ENCODE assay signal across 16 mouse cellular contexts in genomic region chr9:41563376-41563775, GRCm38 (mm10).
"Had no signal": no experiment of that assay in that cellular context is flagged by ENCODE, and none has a peak within 500 bp of the region (broad histone marks: within the 10 kb centered on the region; RNA-seq: fewer than 3 reads in every experiment).

No protein-coding gene starts in this region.

- DNase-seq: retina, postnatal 1 day; right cerebral cortex, adult 18-20 months; right cerebral cortex, postnatal 14 days; right cerebral cortex, postnatal 25 days; right cerebral cortex, postnatal 4 days; thymus, adult 18-20 months; thymus, adult 2 months; thymus, postnatal 14 days; thymus, postnatal 25 days; thymus, postnatal 36 days; thymus, postnatal 4 days had no signal

- H3K4me3 ChIP-seq: neural tube, embryonic 12.5 days; neural tube, embryonic 13.5 days; neural tube, embryonic 15.5 days; stomach, embryonic 15.5 days had no signal

- H3K27me3 ChIP-seq: neural tube, embryonic 12.5 days; neural tube, embryonic 13.5 days; neural tube, embryonic 15.5 days; stomach, embryonic 15.5 days had no signal

- H3K27ac ChIP-seq: neural tube, embryonic 12.5 days; neural tube, embryonic 13.5 days; neural tube, embryonic 15.5 days; stomach, embryonic 15.5 days; stomach, postnatal 0 days had no signal

- H3K4me1 ChIP-seq: neural tube, embryonic 12.5 days; neural tube, embryonic 15.5 days; stomach, embryonic 15.5 days had no signal

- H3K4me2 ChIP-seq: neural tube, embryonic 12.5 days; neural tube, embryonic 13.5 days; neural tube, embryonic 15.5 days; stomach, embryonic 15.5 days had no signal

- H3K9ac ChIP-seq: neural tube, embryonic 12.5 days; neural tube, embryonic 13.5 days; neural tube, embryonic 15.5 days; stomach, embryonic 15.5 days had no signal

- H3K9me3 ChIP-seq: neural tube, embryonic 12.5 days; neural tube, embryonic 13.5 days; neural tube, embryonic 15.5 days; stomach, embryonic 15.5 days had no signal

- H3K36me3 ChIP-seq: stomach, embryonic 15.5 days had no signal
